Comparison of ENCODE assay signal across 13 mouse cellular contexts in genomic region chr9:115089644-115090043, GRCm38 (mm10).
A peak's percentile ranks its signal among the peaks of the same experiment; 100 is the strongest.
DNase-seq lines count a peak whose midpoint lies in the region; ATAC-seq and TF ChIP-seq lines count a peak whose summit lies in the region.
"Had no signal": no experiment of that assay in that cellular context is flagged by ENCODE, and none has a peak within 500 bp of the region (broad histone marks: within the 10 kb centered on the region; RNA-seq: fewer than 3 reads in every experiment).

No protein-coding gene starts in this region.

- no peak for ATAC-seq in embryonic facial prominence, embryonic 11.5 days (replicated peaks; ENCODE audit: insufficient number of reproducible peaks, low FRiP score, low TSS enrichment, low read depth)
- ATAC-seq: intestine, embryonic 15.5 days had no signal

- no peak overlapping the region for H3K27ac ChIP-seq in embryonic facial prominence, embryonic 11.5 days (replicated peaks; ENCODE audit: low read depth, low read length)
- no peak overlapping the region for H3K27ac ChIP-seq in embryonic facial prominence, embryonic 10.5 days (replicated peaks)
- no peak overlapping the region for H3K27ac ChIP-seq in liver, adult 2 months (replicated peaks; ENCODE audit: insufficient read depth, low read depth, low read length)
- H3K27ac ChIP-seq in testis, adult 2 months (ENCODE audit: control insufficient read depth, insufficient read depth, low read depth, low read length) = no peak overlapping the region
- H3K27ac ChIP-seq: intestine, embryonic 15.5 days had no signal

- H3K79me2 ChIP-seq in liver, adult 2 months (ENCODE audit: control insufficient read depth, insufficient read depth, low read length) = no peaks in the 10 kb centered on the region

- peak; percentile 20 for DNase-seq in embryonic facial prominence, embryonic 11.5 days (ENCODE audit: low spot score)
- DNase-seq in embryonic facial prominence, embryonic 10.5 days (ENCODE audit: low spot score) = no peak
- no peak for DNase-seq in liver, adult 2 months (ENCODE audit: extremely low read depth, low read depth, low spot score)
- DNase-seq in liver = no peak
- no peak for DNase-seq in testis, postnatal 10 days (ENCODE audit: low spot score)
- no peak for DNase-seq in adrenal gland, adult 8-10 months
- DNase-seq in MN1 (ENCODE audit: low spot score) = no peak
- DNase-seq: B cell, adult 2 months; heart, postnatal 14 days; thymus, postnatal 14 days had no signal

- no peak overlapping the region for H3K4me3 ChIP-seq in embryonic facial prominence, embryonic 11.5 days (ENCODE audit: low read depth, low read length)
- H3K4me3 ChIP-seq in embryonic facial prominence, embryonic 10.5 days = no peak overlapping the region
- H3K4me3 ChIP-seq in liver, adult 2 months (ENCODE audit: insufficient read depth, low read depth, low read length) = no peak overlapping the region
- H3K4me3 ChIP-seq in testis, adult 2 months (ENCODE audit: control insufficient read depth, low read depth, low read length) = no peak overlapping the region
- H3K4me3 ChIP-seq: intestine, embryonic 15.5 days; myocyte had no signal

- 74% methylated on average over 5 of the region's 5 CpGs for WGBS in embryonic facial prominence, embryonic 11.5 days
- 72% methylated on average over 5 of the region's 5 CpGs for WGBS in embryonic facial prominence, embryonic 10.5 days
- WGBS in liver, adult 2 months = 79% methylated on average over 5 of the region's 5 CpGs

- H3K9ac ChIP-seq in embryonic facial prominence, embryonic 11.5 days (replicated peaks; ENCODE audit: low read length) = no peak overlapping the region
- no peak overlapping the region for H3K9ac ChIP-seq in liver, adult 2 months (ENCODE audit: low read depth, low read length)
- H3K9ac ChIP-seq: intestine, embryonic 15.5 days had no signal

- no peak for TF ChIP-seq POLR2A in liver, adult 2 months (IDR thresholded peaks at IDR 0.05; ENCODE audit: extremely low read depth, insufficient read depth, low read length)
- TF ChIP-seq POLR2A in testis, adult 2 months (IDR thresholded peaks at IDR 0.05; ENCODE audit: control insufficient read depth, low read depth, low read length) = no peak

- no peaks in the 10 kb centered on the region; the same call in 1 of the 2 replicates for H3K36me3 ChIP-seq in embryonic facial prominence, embryonic 11.5 days (replicated peaks; ENCODE audit: control insufficient read depth, insufficient read depth, low read depth, low read length)
- H3K36me3 ChIP-seq in embryonic facial prominence, embryonic 10.5 days (replicated peaks) = peaks cover 6% of the 10 kb centered on the region; the same call in 1 of the 2 replicates
- no peaks in the 10 kb centered on the region for H3K36me3 ChIP-seq in liver, adult 2 months (ENCODE audit: control insufficient read depth, insufficient read depth, low read length)
- H3K36me3 ChIP-seq in testis, adult 2 months (ENCODE audit: control insufficient read depth, insufficient read depth, low read length) = no peaks in the 10 kb centered on the region

- 0 out of 2 replicates have a peak, but pooled peaks have one; percentile 3 for TF ChIP-seq CTCF in liver, adult 2 months (IDR thresholded peaks at IDR 0.05; ENCODE audit: low read depth, low read length)
- peak; percentile 16; the same call in 1 of the 2 replicates for TF ChIP-seq CTCF in testis, adult 2 months (IDR thresholded peaks at IDR 0.05; ENCODE audit: control insufficient read depth, insufficient read depth, insufficient replicate concordance, low read depth, low read length)

- no peaks in the 10 kb centered on the region for H3K27me3 ChIP-seq in embryonic facial prominence, embryonic 11.5 days (ENCODE audit: control insufficient read depth, insufficient read depth, low read length)
- no peaks in the 10 kb centered on the region for H3K27me3 ChIP-seq in embryonic facial prominence, embryonic 10.5 days (replicated peaks; ENCODE audit: low read depth, poor library complexity, severe bottlenecking)
- H3K27me3 ChIP-seq in liver, adult 2 months (ENCODE audit: control insufficient read depth, insufficient read depth, low read length) = no peaks in the 10 kb centered on the region
- H3K27me3 ChIP-seq in testis, adult 2 months (ENCODE audit: control insufficient read depth, insufficient read depth, low read length) = no peaks in the 10 kb centered on the region
- H3K27me3 ChIP-seq: intestine, embryonic 15.5 days had no signal

- H3K4me2 ChIP-seq in embryonic facial prominence, embryonic 11.5 days (ENCODE audit: low read depth, low read length) = no peak overlapping the region
- H3K4me2 ChIP-seq: intestine, embryonic 15.5 days had no signal

- H3K4me1 ChIP-seq in embryonic facial prominence, embryonic 11.5 days (ENCODE audit: control insufficient read depth, insufficient read depth, low read length) = no peaks in the 10 kb centered on the region
- peaks cover 7% of the 10 kb centered on the region; the same call in 1 of the 2 replicates for H3K4me1 ChIP-seq in embryonic facial prominence, embryonic 10.5 days
- H3K4me1 ChIP-seq in liver, adult 2 months (ENCODE audit: control insufficient read depth, insufficient read depth, low read length) = no peaks in the 10 kb centered on the region
- no peaks in the 10 kb centered on the region for H3K4me1 ChIP-seq in testis, adult 2 months (ENCODE audit: control insufficient read depth, insufficient read depth, low read length)

- H3K9me3 ChIP-seq in embryonic facial prominence, embryonic 11.5 days (replicated peaks; ENCODE audit: control insufficient read depth, low read length) = no peaks in the 10 kb centered on the region
- peaks cover 10% of the 10 kb centered on the region; the same call in 1 of the 2 replicates for H3K9me3 ChIP-seq in embryonic facial prominence, embryonic 10.5 days
- H3K9me3 ChIP-seq: intestine, embryonic 15.5 days had no signal
